Mouse (Mus musculus) urinary bladder, postnatal 25 days (tissue): ENCODE data around the gene Glp2r.
A peak's percentile ranks its signal among the peaks of the same experiment; 100 is the strongest.

Experiments used
- DNase-seq: peaks from one replicate; pipeline ENCODE4 v3.0.0; 2022; ENCODE audit warnings: low spot score

The Glp2r gene

DNA sequence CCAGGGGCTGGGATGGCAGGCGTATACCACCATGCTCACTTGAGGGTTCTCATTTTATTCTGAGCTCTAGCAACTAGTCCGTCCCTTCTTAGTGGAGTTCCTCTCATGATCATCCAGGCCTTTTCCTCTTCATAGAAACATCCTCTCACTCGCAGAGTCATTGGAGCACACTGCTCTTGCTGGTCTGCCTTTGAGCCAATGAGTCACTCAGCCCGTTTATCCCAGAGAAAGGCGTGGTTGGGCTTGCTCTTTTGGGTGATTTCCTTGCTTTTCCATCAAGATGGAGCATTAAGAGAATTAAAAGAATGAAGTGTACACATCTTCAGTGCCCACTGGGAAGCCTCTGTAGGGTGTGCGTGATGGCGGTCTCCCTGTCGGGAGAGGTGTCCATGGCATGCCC lies 109.5 kb downstream of the Glp2r start:
- no peak for DNase-seq

DNA sequence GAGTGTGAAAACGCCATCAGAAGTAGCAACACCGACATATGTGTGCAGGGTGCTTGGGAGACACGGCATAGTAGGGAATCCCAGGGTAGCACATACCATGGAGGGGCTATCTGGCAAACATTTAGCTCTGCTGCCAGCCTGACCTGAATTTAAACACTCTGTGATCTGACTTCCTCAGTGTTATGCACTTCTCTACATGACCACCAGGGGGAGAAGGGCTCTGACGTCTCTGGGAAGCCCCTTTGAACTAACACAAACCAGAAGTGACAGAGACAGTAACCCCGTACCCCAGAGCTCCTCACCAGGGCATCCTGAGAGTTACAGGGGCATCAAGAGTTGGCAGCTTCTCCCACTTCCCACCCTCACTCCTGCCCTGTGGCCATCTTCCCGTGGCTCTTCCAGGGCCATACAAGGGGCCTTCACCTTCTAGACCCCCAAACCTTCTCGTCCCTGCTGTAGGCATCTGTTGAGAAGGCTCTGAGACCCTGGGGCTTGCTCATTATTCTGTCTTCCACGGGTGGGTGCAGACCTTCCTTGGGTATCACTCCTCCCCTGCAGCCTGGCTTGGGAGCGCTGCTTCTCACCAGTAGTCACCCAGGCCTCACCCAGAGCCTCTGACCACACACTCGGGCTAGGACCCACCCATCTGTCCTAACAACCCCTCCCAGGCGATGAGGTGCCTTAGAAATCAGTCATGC lies 113.1 kb downstream of the Glp2r start:
- peak; percentile 22 for DNase-seq

- DNase-seq, result no peak
Observed at GRCm38 (mm10) chr11:67656811-67657210, 114.1 kb downstream of the Glp2r start.

DNA sequence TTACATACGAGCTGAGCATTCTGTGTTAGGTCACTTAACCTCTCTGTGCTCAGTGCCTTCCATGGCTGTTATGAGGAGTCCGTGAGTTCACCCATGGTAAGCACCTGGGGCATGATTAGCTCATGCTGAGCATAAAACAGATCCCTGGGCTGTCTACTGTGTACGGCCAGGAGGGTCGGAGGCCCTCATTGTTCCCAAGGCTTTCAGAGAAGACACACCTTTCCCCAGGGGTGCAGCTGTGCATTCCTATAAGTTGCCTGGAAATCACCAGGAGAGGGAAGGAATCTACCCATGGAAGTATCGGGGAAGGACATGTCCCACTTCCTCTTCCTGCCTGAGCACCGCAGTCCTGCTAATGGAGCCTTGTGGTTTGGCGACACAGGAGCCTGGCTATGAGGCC lies 114.6 kb downstream of the Glp2r start:
- DNase-seq, result no peak

GRCm38 (mm10) chr11:67655236-67655959 lies 115.6 kb downstream of the Glp2r start:
- no peak for DNase-seq

- no peak for DNase-seq
Observed at GRCm38 (mm10) chr11:67654514-67654913, 116.4 kb downstream of the Glp2r start.

GRCm38 (mm10) chr11:67653521-67654090 lies 117.3 kb downstream of the Glp2r start:
- no peak for DNase-seq

GRCm38 (mm10) chr11:67652893-67653255 lies 118.1 kb downstream of the Glp2r start:
- DNase-seq, result no peak

DNA sequence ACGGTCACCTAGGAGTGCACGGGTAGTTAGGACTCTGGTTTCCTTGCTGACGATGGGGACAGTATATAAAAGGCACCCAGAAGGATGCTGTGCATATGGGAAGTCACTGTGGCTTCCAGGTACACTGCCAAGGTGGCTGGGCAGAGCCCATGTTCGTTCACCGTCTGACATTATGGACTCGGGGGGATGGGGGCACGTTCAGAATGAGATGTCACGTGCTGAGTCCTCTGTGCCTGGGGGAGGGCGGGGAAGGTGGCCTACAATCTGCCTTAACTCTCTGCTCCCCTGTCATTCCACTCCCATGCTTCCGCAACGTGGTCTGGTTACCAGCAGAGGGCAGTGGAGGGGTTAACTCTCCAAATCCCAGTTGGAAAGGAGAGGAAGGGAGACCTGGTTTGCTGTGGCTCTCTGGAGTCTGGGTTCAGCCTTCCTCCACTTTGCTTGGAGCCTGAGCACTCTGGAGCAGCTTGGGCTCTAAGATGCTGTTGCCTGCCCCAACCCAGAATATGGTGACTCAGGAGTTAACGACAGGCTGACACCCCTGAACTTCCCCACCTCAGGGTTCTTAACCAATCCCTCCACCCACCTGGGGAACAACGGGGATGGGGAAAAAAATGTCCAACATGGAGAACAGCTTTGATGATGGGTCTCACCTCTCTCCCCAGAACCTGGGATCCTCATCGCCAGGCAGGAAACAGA lies 118.6 kb downstream of the Glp2r start:
- no peak for DNase-seq

DNA sequence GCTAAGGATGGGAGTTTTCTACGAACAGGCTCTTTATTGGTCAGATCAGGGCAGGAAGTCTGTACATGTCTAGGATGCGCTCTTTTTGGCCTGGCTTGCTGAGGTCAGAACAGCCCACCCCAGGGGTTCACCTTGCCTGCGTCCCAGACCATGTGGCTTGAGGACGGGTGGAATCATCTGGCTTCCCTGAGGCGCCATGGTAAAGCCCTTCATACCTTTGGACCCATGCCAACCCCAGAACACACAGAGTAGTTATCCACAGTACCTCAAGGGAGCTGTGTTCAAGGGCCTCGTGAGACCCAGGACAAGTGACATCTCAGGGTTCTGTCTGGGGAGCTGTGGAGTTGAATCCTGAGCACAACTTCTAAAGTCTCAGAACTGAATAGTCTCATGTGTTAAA lies 119.2 kb downstream of the Glp2r start:
- no peak for DNase-seq

- DNase-seq, result no peak
Observed at GRCm38 (mm10) chr11:67649971-67650707, 120.8 kb downstream of the Glp2r start.

DNA sequence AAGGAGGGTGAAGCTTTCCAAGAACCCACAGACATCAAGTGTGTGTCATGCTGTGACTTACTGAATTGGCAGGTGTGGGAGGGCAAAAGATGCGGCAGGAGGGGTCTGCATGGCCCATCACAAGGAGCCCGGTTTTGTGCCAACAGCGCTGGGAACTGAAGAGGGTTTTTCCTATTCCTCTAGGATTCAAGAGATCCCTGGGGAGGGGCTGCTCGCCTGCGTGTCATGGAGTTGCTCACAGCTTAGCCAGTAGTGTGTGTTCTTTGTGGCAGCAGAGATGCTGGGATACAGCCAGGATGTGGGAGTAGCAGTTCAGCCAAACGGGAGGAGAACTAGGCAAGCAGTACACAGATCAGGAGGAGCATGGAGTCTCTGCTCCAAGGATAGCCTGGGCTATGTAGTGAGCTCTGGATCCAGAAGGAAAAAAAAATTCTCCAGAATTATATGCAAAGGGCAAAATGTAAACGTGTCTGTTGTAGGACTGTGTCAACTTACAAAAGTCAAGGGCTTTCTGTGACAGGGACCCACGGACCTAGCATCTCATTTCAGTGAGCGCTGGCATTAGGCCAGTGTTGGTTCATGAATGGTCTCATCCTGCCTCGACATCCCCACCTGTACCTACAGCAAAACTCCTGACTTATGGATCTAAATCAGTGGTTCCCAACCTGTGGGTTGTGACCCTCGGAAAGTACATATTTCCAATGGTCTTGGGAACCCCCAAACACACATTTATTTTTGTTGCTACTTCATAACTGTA lies 122.1 kb downstream of the Glp2r start:
- no peak for DNase-seq

- DNase-seq, result peak; percentile 73
Observed at GRCm38 (mm10) chr11:67647745-67648144, 123.2 kb downstream of the Glp2r start.

- DNase-seq, result no peak
Observed at GRCm38 (mm10) chr11:67644632-67645149, 126.3 kb downstream of the Glp2r start.

GRCm38 (mm10) chr11:67643465-67643864 lies 127.5 kb downstream of the Glp2r start:
- DNase-seq, result no peak

DNA sequence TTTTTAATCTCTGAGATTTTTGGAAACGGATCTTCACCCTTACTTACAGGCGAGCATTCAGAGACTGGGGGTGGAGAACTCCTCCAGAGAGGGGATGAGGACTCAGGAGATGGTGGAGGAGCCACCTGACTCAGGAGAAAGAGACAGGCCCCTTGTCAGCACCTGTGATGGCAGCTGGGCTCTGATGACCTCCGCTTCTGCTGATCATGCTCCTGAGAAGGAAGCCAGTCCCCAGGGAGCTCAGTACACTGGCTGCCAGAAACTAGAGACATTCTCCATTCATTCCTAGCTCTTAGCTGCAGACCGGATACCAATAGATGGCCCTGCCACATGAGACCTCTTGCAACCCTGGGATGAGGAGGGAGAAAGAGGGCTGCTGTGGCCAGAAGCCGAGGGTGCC lies 128.1 kb downstream of the Glp2r start:
- no peak for DNase-seq

- DNase-seq, result no peak
Observed at GRCm38 (mm10) chr11:67642421-67642820, 128.5 kb downstream of the Glp2r start.

DNA sequence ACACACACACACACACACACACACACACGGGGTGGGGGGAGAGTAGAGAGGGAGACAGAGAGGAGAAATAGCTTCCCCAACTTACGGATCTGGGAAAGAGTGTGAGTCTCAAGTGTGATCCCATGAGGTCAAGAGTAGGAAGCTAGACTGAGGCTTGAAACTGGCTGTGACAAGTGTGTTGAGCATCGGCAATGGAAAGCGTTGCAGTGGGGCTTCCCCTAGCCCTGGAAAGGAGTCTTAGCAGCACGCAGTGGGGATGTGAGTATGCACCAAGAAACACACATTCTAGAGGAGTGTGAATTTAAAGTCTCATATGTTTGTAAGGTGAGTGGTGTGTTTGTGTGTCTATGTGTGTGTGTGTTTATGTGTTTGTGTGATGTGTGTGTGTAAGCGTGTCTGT lies 130.7 kb downstream of the Glp2r start:
- DNase-seq, result no peak

- no peak for DNase-seq
Observed at GRCm38 (mm10) chr11:67638401-67638800, 132.6 kb downstream of the Glp2r start.

DNA sequence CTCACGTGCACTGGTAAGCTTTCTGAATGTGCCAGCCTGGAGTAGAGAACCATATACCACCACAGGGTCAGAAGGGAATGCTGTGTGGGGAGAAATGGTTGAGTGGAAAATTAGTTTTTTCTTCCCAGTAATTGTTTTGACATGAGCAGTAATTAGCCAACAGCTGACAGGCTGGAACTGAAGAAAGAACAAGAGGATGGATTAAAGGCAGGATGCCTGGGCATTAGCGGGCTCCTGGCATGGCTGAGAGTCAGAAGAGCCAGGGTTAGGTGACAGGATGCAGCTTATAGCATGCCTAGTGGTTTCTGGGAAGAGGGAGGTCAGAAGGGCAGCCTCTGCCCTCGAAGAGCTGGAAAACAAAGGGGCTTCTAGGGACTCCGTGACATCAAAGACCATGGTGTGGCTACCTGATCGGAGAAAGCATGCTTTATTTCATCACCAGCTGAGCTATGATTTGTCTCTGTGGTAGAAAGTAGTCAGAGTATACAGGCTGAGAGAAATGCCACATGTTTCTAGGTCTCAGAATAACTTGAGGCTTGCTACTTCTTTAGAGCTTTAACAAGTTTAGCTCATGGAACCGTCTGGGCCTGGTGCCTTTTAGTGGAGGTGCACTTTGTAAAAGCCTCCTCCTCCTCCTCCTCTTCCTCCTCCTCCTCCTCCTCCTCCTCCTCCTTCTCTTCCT lies 133.9 kb downstream of the Glp2r start:
- DNase-seq, result no peak

GRCm38 (mm10) chr11:67636201-67636600 lies 134.8 kb downstream of the Glp2r start:
- DNase-seq, result no peak
